ENCODE assay signal across 9 mouse cellular contexts in the genomic region with DNA sequence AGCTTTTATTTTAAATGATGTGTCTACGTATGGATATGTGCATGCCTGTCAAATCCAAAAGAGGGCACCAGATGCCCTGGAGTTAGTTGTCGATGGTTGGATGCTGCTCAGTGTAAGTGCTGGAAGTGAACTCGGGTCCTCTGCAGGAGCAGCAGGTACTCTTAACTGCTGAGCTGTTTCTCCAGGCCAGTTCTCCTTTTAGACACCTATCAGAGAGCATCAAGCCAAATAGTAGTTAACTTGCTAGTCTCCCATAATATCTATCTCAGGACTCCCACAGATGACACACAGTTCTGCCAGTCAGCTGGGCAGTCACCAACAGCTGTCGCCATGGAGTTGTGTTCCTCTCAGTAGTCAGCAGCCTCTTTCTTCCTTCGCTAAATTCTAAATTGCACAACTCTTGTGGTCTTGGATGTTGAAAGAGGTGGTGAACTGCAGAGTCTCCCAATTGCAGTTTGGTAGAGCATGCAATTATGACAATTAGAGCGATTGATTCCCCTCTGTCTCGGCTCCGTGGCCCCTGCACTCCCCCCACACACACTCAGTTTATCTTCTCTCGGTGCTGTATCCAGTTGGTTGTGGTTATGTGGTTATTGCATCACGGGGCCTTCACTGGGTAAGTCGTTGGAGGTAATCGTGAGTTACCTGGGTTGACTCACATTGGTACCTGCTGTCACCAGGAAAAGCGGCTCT. TPM values are rescaled to one million over a fixed set of nuclear protein-coding genes. Genes with fewer than 3 reads are reported as not detected.
DNase-seq lines count a peak whose midpoint lies in the region; ATAC-seq lines count a peak whose summit lies in the region.
"Had no signal": no experiment of that assay in that cellular context is flagged by ENCODE, and none has a peak within 500 bp of the region (broad histone marks: within the 10 kb centered on the region; RNA-seq: fewer than 3 reads in every experiment).

No protein-coding gene starts in this region.

- H3K9ac ChIP-seq in hindbrain, embryonic 11.5 days (ENCODE audit: low read depth, low read length) = 0 out of 2 replicates have a peak overlapping the region, but pooled peaks have one; percentile 66
- H3K9ac ChIP-seq in hindbrain, embryonic 13.5 days = no peak overlapping the region
- H3K9ac ChIP-seq in embryonic facial prominence, embryonic 14.5 days (ENCODE audit: low read depth, low read length) = no peak overlapping the region
- H3K9ac ChIP-seq in midbrain, embryonic 15.5 days = 0 out of 2 replicates have a peak overlapping the region, but pooled peaks have one; percentile 80
- no peak overlapping the region for H3K9ac ChIP-seq in heart, embryonic 11.5 days (ENCODE audit: low read depth, low read length)

- no peaks in the 10 kb centered on the region for H3K9me3 ChIP-seq in hindbrain, embryonic 11.5 days (ENCODE audit: control insufficient read depth, low read length)
- no peaks in the 10 kb centered on the region for H3K9me3 ChIP-seq in hindbrain, embryonic 13.5 days
- no peaks in the 10 kb centered on the region for H3K9me3 ChIP-seq in embryonic facial prominence, embryonic 14.5 days (ENCODE audit: control insufficient read depth, low read length)
- no peaks in the 10 kb centered on the region for H3K9me3 ChIP-seq in midbrain, embryonic 15.5 days
- H3K9me3 ChIP-seq in heart, embryonic 11.5 days (replicated peaks; ENCODE audit: control insufficient read depth, low read length) = no peaks in the 10 kb centered on the region

- no peaks in the 10 kb centered on the region for H3K27me3 ChIP-seq in hindbrain, embryonic 11.5 days (ENCODE audit: control insufficient read depth, insufficient read depth, low read length)
- no peaks in the 10 kb centered on the region for H3K27me3 ChIP-seq in hindbrain, embryonic 13.5 days
- no peaks in the 10 kb centered on the region for H3K27me3 ChIP-seq in embryonic facial prominence, embryonic 14.5 days (replicated peaks; ENCODE audit: control insufficient read depth, insufficient read depth, low read length)
- no peaks in the 10 kb centered on the region for H3K27me3 ChIP-seq in midbrain, embryonic 15.5 days (replicated peaks)
- H3K27me3 ChIP-seq in heart, embryonic 11.5 days (ENCODE audit: control insufficient read depth, insufficient read depth, low read length) = no peaks in the 10 kb centered on the region; the same call in 1 of the 2 replicates

- 93% methylated on average over 13 of the region's 13 CpGs for WGBS in hindbrain, embryonic 11.5 days
- WGBS in hindbrain, embryonic 13.5 days = 90% methylated on average over 13 of the region's 13 CpGs
- WGBS in embryonic facial prominence, embryonic 14.5 days = 81% methylated on average over 13 of the region's 13 CpGs
- 87% methylated on average over 13 of the region's 13 CpGs for WGBS in midbrain, embryonic 15.5 days
- 82% methylated on average over 13 of the region's 13 CpGs for WGBS in heart, embryonic 11.5 days (ENCODE audit: insufficient replicate concordance)

- H3K4me3 ChIP-seq in hindbrain, embryonic 11.5 days (ENCODE audit: low read depth, low read length) = no peak overlapping the region; the same call in 1 of the 2 replicates
- H3K4me3 ChIP-seq in hindbrain, embryonic 13.5 days = no peak overlapping the region; the same call in 1 of the 2 replicates
- H3K4me3 ChIP-seq in embryonic facial prominence, embryonic 14.5 days (ENCODE audit: low read depth, low read length) = no peak overlapping the region
- no peak overlapping the region for H3K4me3 ChIP-seq in midbrain, embryonic 15.5 days
- H3K4me3 ChIP-seq in heart, embryonic 11.5 days (ENCODE audit: low read depth, low read length) = no peak overlapping the region

- H3K27ac ChIP-seq in hindbrain, embryonic 11.5 days (ENCODE audit: low read depth, low read length) = no peak overlapping the region
- no peak overlapping the region for H3K27ac ChIP-seq in hindbrain, embryonic 13.5 days
- no peak overlapping the region for H3K27ac ChIP-seq in embryonic facial prominence, embryonic 14.5 days (replicated peaks; ENCODE audit: low read depth, low read length)
- H3K27ac ChIP-seq in midbrain, embryonic 15.5 days = no peak overlapping the region
- H3K27ac ChIP-seq in heart, embryonic 11.5 days (ENCODE audit: low read depth, low read length) = no peak overlapping the region

- H3K36me3 ChIP-seq in hindbrain, embryonic 11.5 days (ENCODE audit: control insufficient read depth, insufficient read depth, low read length) = no peaks in the 10 kb centered on the region
- H3K36me3 ChIP-seq in hindbrain, embryonic 13.5 days = peaks cover 14% of the 10 kb centered on the region
- no peaks in the 10 kb centered on the region for H3K36me3 ChIP-seq in embryonic facial prominence, embryonic 14.5 days (ENCODE audit: control insufficient read depth, insufficient read depth, low read length)
- H3K36me3 ChIP-seq in midbrain, embryonic 15.5 days (replicated peaks) = no peaks in the 10 kb centered on the region
- H3K36me3 ChIP-seq in heart, embryonic 11.5 days (ENCODE audit: control insufficient read depth, insufficient read depth, low read length) = no peaks in the 10 kb centered on the region; the same call in 1 of the 2 replicates

- no peak for DNase-seq in hindbrain, embryonic 11.5 days (ENCODE audit: low spot score)
- DNase-seq in A20 (ENCODE audit: low read depth, low spot score) = peak; percentile 19
- DNase-seq in embryonic facial prominence, embryonic 14.5 days (ENCODE audit: low spot score) = no peak
- no peak for DNase-seq in retina, postnatal 1 day
- DNase-seq in left cerebral cortex, adult 8-10 months (ENCODE audit: low spot score in 2 of 2) = no peak
- DNase-seq: adrenal gland, postnatal 36 days had no signal

- H3K4me1 ChIP-seq in hindbrain, embryonic 11.5 days (replicated peaks; ENCODE audit: control insufficient read depth, insufficient read depth, low read length) = peaks cover 5% of the 10 kb centered on the region
- H3K4me1 ChIP-seq in hindbrain, embryonic 13.5 days (replicated peaks) = peaks cover 23% of the 10 kb centered on the region
- peaks cover 11% of the 10 kb centered on the region; the same call in 1 of the 2 replicates for H3K4me1 ChIP-seq in embryonic facial prominence, embryonic 14.5 days (ENCODE audit: control insufficient read depth, insufficient read depth, low read length)
- peaks cover 21% of the 10 kb centered on the region for H3K4me1 ChIP-seq in midbrain, embryonic 15.5 days
- peaks cover 16% of the 10 kb centered on the region; the same call in 1 of the 2 replicates for H3K4me1 ChIP-seq in heart, embryonic 11.5 days (ENCODE audit: control insufficient read depth, insufficient read depth, low read length)

- 0 out of 2 replicates have a peak overlapping the region, but pooled peaks have one; percentile 80 for H3K4me2 ChIP-seq in hindbrain, embryonic 11.5 days (replicated peaks; ENCODE audit: low read depth, low read length)
- no peak overlapping the region for H3K4me2 ChIP-seq in hindbrain, embryonic 13.5 days
- peak overlapping the region; percentile 64; the same call in 1 of the 2 replicates for H3K4me2 ChIP-seq in embryonic facial prominence, embryonic 14.5 days (ENCODE audit: low read depth, low read length)
- 0 out of 2 replicates have a peak overlapping the region, but pooled peaks have one; percentile 82 for H3K4me2 ChIP-seq in midbrain, embryonic 15.5 days
- H3K4me2 ChIP-seq in heart, embryonic 11.5 days = no peak overlapping the region

- ATAC-seq in hindbrain, embryonic 11.5 days (ENCODE audit: low FRiP score) = no peak
- ATAC-seq in hindbrain, embryonic 13.5 days (ENCODE audit: low FRiP score) = no peak
- ATAC-seq in embryonic facial prominence, embryonic 14.5 days (ENCODE audit: low read depth) = no peak
- no peak for ATAC-seq in midbrain, embryonic 15.5 days (replicated peaks)
- ATAC-seq in heart, embryonic 11.5 days (replicated peaks; ENCODE audit: insufficient number of reproducible peaks, low FRiP score, low TSS enrichment) = no peak

RNA-seq across cellular contexts. Expression of gene Nat9, which starts 1.0 kb away (rescaled TPM):
- 19.5 and 20.1 TPM in 2 replicates for polyA plus RNA-seq in hindbrain, embryonic 11.5 days (2014; fragmentation: Nextera tagmentation; extraction: Ambion mirVana)
- polyA plus RNA-seq in hindbrain, embryonic 13.5 days (2015; fragmentation: Nextera tagmentation; extraction: Ambion mirVana) = 21.5 and 22.0 TPM in 2 replicates
- 20.0 and 23.3 TPM in 2 replicates for polyA plus RNA-seq in embryonic facial prominence, embryonic 14.5 days (2014; fragmentation: Nextera tagmentation; extraction: Ambion mirVana)
- polyA plus RNA-seq in midbrain, embryonic 15.5 days (2015; fragmentation: Nextera tagmentation; extraction: Ambion mirVana) = 22.5 and 25.5 TPM in 2 replicates
- total RNA-seq in left cerebral cortex, adult 8-10 months (2022) = 10 to 100 TPM; 27.0 to 33.4 (median 29.6) TPM
- 13.7 and 15.7 TPM in 2 replicates for polyA plus RNA-seq in heart, embryonic 11.5 days (2014; fragmentation: Nextera tagmentation; extraction: Ambion mirVana)

RNA-seq across cellular contexts. Expression of gene Tmem104, which starts 1.4 kb away (rescaled TPM):
- 7.2 and 7.3 TPM in 2 replicates for polyA plus RNA-seq in hindbrain, embryonic 11.5 days (2014; fragmentation: Nextera tagmentation; extraction: Ambion mirVana)
- 11.2 and 12.1 TPM in 2 replicates for polyA plus RNA-seq in hindbrain, embryonic 13.5 days (2015; fragmentation: Nextera tagmentation; extraction: Ambion mirVana)
- 12.5 and 14.9 TPM in 2 replicates for polyA plus RNA-seq in embryonic facial prominence, embryonic 14.5 days (2014; fragmentation: Nextera tagmentation; extraction: Ambion mirVana)
- polyA plus RNA-seq in midbrain, embryonic 15.5 days (2015; fragmentation: Nextera tagmentation; extraction: Ambion mirVana) = 12.6 and 15.3 TPM in 2 replicates
- total RNA-seq in left cerebral cortex, adult 8-10 months (2022) = 10 to 100 TPM; 14.0 to 24.5 (median 16.9) TPM
- 7.5 and 8.2 TPM in 2 replicates for polyA plus RNA-seq in heart, embryonic 11.5 days (2014; fragmentation: Nextera tagmentation; extraction: Ambion mirVana)

RNA-seq across cellular contexts. Expression of gene Slc9a3r1, which starts 25.5 kb away (rescaled TPM):
- 29.5 and 33.7 TPM in 2 replicates for polyA plus RNA-seq in hindbrain, embryonic 11.5 days (2014; fragmentation: Nextera tagmentation; extraction: Ambion mirVana)
- polyA plus RNA-seq in hindbrain, embryonic 13.5 days (2015; fragmentation: Nextera tagmentation; extraction: Ambion mirVana) = 42.2 and 55.2 TPM in 2 replicates
- polyA plus RNA-seq in embryonic facial prominence, embryonic 14.5 days (2014; fragmentation: Nextera tagmentation; extraction: Ambion mirVana) = 40.6 and 43.5 TPM in 2 replicates
- polyA plus RNA-seq in midbrain, embryonic 15.5 days (2015; fragmentation: Nextera tagmentation; extraction: Ambion mirVana) = 46.4 and 54.6 TPM in 2 replicates
- 10 to 100 TPM; 63.4 to 73.8 (median 67.8) TPM for total RNA-seq in left cerebral cortex, adult 8-10 months (2022)
- polyA plus RNA-seq in heart, embryonic 11.5 days (2014; fragmentation: Nextera tagmentation; extraction: Ambion mirVana) = 26.4 and 31.1 TPM in 2 replicates

RNA-seq across cellular contexts. Expression of gene Cd300lf, which starts 54.9 kb away (rescaled TPM):
- 0.22 TPM in 1 of 2 replicates, not detected in the other for polyA plus RNA-seq in hindbrain, embryonic 11.5 days (2014; fragmentation: Nextera tagmentation; extraction: Ambion mirVana)
- polyA plus RNA-seq in hindbrain, embryonic 13.5 days (2015; fragmentation: Nextera tagmentation; extraction: Ambion mirVana) = 0.12 and 0.27 TPM in 2 replicates
- polyA plus RNA-seq in embryonic facial prominence, embryonic 14.5 days (2014; fragmentation: Nextera tagmentation; extraction: Ambion mirVana) = 0.14 and 0.56 TPM in 2 replicates
- polyA plus RNA-seq in midbrain, embryonic 15.5 days (2015; fragmentation: Nextera tagmentation; extraction: Ambion mirVana) = 0.20 and 0.27 TPM in 2 replicates
- 1 to 10 TPM in 2 of 4 experiments, under 1 TPM in 2; 0.30 to 2.6 (median 0.83) TPM for total RNA-seq in left cerebral cortex, adult 8-10 months (2022)
- 0.19 and 0.20 TPM in 2 replicates for polyA plus RNA-seq in heart, embryonic 11.5 days (2014; fragmentation: Nextera tagmentation; extraction: Ambion mirVana)

Comparison
In these comparisons a context has a peak if more than half of its experiments do, and no peak if none do; other contexts are left out.
1. H3K4me2 ChIP-seq: peak in hindbrain, embryonic 11.5 days (single experiment), embryonic facial prominence, embryonic 14.5 days (single experiment) and midbrain, embryonic 15.5 days (single experiment); none in hindbrain, embryonic 13.5 days (single experiment) and heart, embryonic 11.5 days (single experiment).
2. H3K9ac ChIP-seq: peak in hindbrain, embryonic 11.5 days (single experiment) and midbrain, embryonic 15.5 days (single experiment); none in hindbrain, embryonic 13.5 days (single experiment), embryonic facial prominence, embryonic 14.5 days (single experiment) and heart, embryonic 11.5 days (single experiment).